Mouse (Mus musculus) left cerebral cortex, adult 18-20 months (tissue): ENCODE data around the gene Gm21972. TPM values are rescaled to one million over a fixed set of nuclear protein-coding genes. Genes with fewer than 3 reads are reported as not detected.
A peak's percentile ranks its signal among the peaks of the same experiment; 100 is the strongest.

ENCODE experiments used
- DNase-seq, 2 experiments: peaks; one replicate each; pipeline ENCODE4 v3.0.0; 2021 to 2022; ENCODE audit warnings: low spot score in 2 of 2, mixed read lengths in 1 of 2
- long read RNA-seq, 2 experiments: library from polyadenylated mRNA; stranded (forward); transcript quantifications; one replicate each; pipeline ENCODE4 v2.0.0; 2021
- total RNA-seq, 2 experiments: library from RNA; stranded (reverse); gene quantifications; 2 replicates each; pipeline ENCODE4 v1.2.3; 2021

Gm21972 gene
- 10 to 100 TPM in 1 of 2 experiments, 1 to 10 TPM in 1; 9.8 to 10.3 TPM for total RNA-seq
- long read RNA-seq, experiment 1 = 0 reads
- long read RNA-seq, experiment 2 = 0 reads

- no peak for DNase-seq
Observed at GRCm38 (mm10) chr1:86133337-86133736, at the start of gene Gm21972. Gene Gm21972 (plus strand): TSS chr1:86133637.

- DNase-seq = no peak
Observed at GRCm38 (mm10) chr1:86094413-86094812, 39.0 kb upstream of the Gm21972 start.

GRCm38 (mm10) chr1:86105054-86105453 lies 28.4 kb upstream of the Gm21972 start:
- no peak for DNase-seq

- peak; percentile 28 to 47 for DNase-seq
Observed at GRCm38 (mm10) chr1:86111779-86112178, 21.7 kb upstream of the Gm21972 start, which contains the start of gene Htr2b. Gene Htr2b (minus strand): TSS chr1:86111970.

GRCm38 (mm10) chr1:86114141-86114540 lies 19.3 kb upstream of the Gm21972 start:
- no peak for DNase-seq

- DNase-seq = no peak
Observed at GRCm38 (mm10) chr1:86119549-86119948, 13.9 kb upstream of the Gm21972 start.

GRCm38 (mm10) chr1:86126036-86126435 lies 7.4 kb upstream of the Gm21972 start:
- DNase-seq = no peak

GRCm38 (mm10) chr1:86135315-86135714 lies 1.9 kb downstream of the Gm21972 start:
- no peak for DNase-seq

GRCm38 (mm10) chr1:86141081-86141480 lies 7.6 kb downstream of the Gm21972 start:
- DNase-seq = no peak

- DNase-seq = no peak
Observed at GRCm38 (mm10) chr1:86143165-86143564, 9.7 kb downstream of the Gm21972 start.

GRCm38 (mm10) chr1:86144001-86144944 lies 10.8 kb downstream of the Gm21972 start:
- DNase-seq = peak in 1 of 2 experiments; percentile 15

- no peak for DNase-seq
Observed at GRCm38 (mm10) chr1:86146293-86146692, 12.9 kb downstream of the Gm21972 start.

GRCm38 (mm10) chr1:86147557-86147956 lies 14.1 kb downstream of the Gm21972 start:
- DNase-seq = no peak

- no peak for DNase-seq
Observed at GRCm38 (mm10) chr1:86148161-86148560, 14.7 kb downstream of the Gm21972 start.

- DNase-seq = no peak
Observed at GRCm38 (mm10) chr1:86150929-86151328, 17.5 kb downstream of the Gm21972 start.

GRCm38 (mm10) chr1:86151376-86151775 lies 17.9 kb downstream of the Gm21972 start:
- no peak for DNase-seq

- no peak for DNase-seq
Observed at GRCm38 (mm10) chr1:86152618-86153017, 19.2 kb downstream of the Gm21972 start.

GRCm38 (mm10) chr1:86154133-86154823 lies 20.8 kb downstream of the Gm21972 start, which contains the start of gene Armc9:
Gene Armc9 (plus strand): TSS chr1:86154780.
- peak; percentile 97 to 98 for DNase-seq

GRCm38 (mm10) chr1:86154824-86155164 lies 21.4 kb downstream of the Gm21972 start:
- DNase-seq = no peak

- DNase-seq = no peak
Observed at GRCm38 (mm10) chr1:86156075-86156474, 22.6 kb downstream of the Gm21972 start.

- DNase-seq = no peak
Observed at GRCm38 (mm10) chr1:86156595-86156994, 23.2 kb downstream of the Gm21972 start.

- no peak for DNase-seq
Observed at GRCm38 (mm10) chr1:86160059-86160458, 26.6 kb downstream of the Gm21972 start.
